ENCODE assay signal across 30 mouse cellular contexts in the genomic region with DNA sequence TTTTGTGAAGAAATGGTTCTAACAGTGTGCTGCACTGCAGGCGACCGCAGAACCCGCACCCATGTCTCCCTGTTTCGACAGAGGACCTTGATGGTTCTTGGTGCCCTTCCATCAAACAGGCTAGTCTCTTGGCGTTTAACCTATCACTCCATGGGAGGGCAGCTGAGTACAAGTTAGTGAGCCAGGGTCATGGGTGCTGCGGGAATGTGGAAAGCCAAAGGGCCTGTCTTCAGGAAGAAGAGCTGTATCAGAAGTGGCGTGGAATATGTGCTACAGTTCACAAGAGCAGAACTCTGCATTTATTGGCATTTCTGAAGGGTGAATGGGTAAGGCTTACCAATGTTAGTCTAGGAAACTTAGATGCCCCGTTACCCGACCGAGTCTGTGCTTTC. TPM values are rescaled to one million over a fixed set of nuclear protein-coding genes. Genes with fewer than 3 reads are reported as not detected.
A peak's percentile ranks its signal among the peaks of the same experiment; 100 is the strongest.
DNase-seq lines count a peak whose midpoint lies in the region; ATAC-seq and TF ChIP-seq lines count a peak whose summit lies in the region.
"Had no signal": no experiment of that assay in that cellular context is flagged by ENCODE, and none has a peak within 500 bp of the region (broad histone marks: within the 10 kb centered on the region; RNA-seq: fewer than 3 reads in every experiment).

No protein-coding gene starts in this region.

- TF ChIP-seq POLR2A in heart, adult 2 months (IDR thresholded peaks at IDR 0.05; ENCODE audit: insufficient read depth, low read depth, low read length), result no peak

- peaks cover 3% of the 10 kb centered on the region for H3K4me1 ChIP-seq in heart, adult 2 months (ENCODE audit: control insufficient read depth, insufficient read depth, low read length)
- peaks cover 28% of the 10 kb centered on the region for H3K4me1 ChIP-seq in heart, embryonic 12.5 days (replicated peaks)
- H3K4me1 ChIP-seq in megakaryocyte, embryonic 14.5 days, result peaks cover 48% of the 10 kb centered on the region
- H3K4me1 ChIP-seq in liver, embryonic 11.5 days (replicated peaks; ENCODE audit: control insufficient read depth, insufficient read depth, low read length), result peaks cover 43% of the 10 kb centered on the region
- H3K4me1 ChIP-seq in liver, embryonic 16.5 days (ENCODE audit: control insufficient read depth, low read depth, low read length), result peaks cover 31% of the 10 kb centered on the region
- H3K4me1 ChIP-seq in embryonic facial prominence, embryonic 10.5 days, result peaks cover 11% of the 10 kb centered on the region
- H3K4me1 ChIP-seq: embryonic facial prominence, embryonic 13.5 days; forebrain, embryonic 15.5 days; kidney, embryonic 15.5 days; limb, embryonic 13.5 days; midbrain, embryonic 12.5 days; neural tube, embryonic 13.5 days had no signal

- H3K4me3 ChIP-seq in heart, adult 2 months, result no peak overlapping the region
- no peak overlapping the region for H3K4me3 ChIP-seq in heart, embryonic 12.5 days
- H3K4me3 ChIP-seq in megakaryocyte, embryonic 14.5 days (replicated peaks), result peak overlapping the region; percentile 44
- no peak overlapping the region for H3K4me3 ChIP-seq in liver, embryonic 11.5 days (ENCODE audit: low read depth, low read length)
- H3K4me3 ChIP-seq in liver, embryonic 16.5 days (ENCODE audit: low read depth, low read length), result no peak overlapping the region
- H3K4me3 ChIP-seq in embryonic facial prominence, embryonic 10.5 days, result no peak overlapping the region
- H3K4me3 ChIP-seq: embryonic facial prominence, embryonic 13.5 days; forebrain, embryonic 10.5 days; forebrain, embryonic 15.5 days; heart, embryonic 10.5 days; kidney, embryonic 15.5 days; limb, embryonic 13.5 days; midbrain, embryonic 12.5 days; neural tube, embryonic 13.5 days had no signal

- no peak for TF ChIP-seq CTCF in heart, adult 2 months (IDR thresholded peaks at IDR 0.05)

- no peaks in the 10 kb centered on the region for H3K36me3 ChIP-seq in heart, adult 2 months (ENCODE audit: control insufficient read depth, insufficient read depth, low read length)
- H3K36me3 ChIP-seq in heart, embryonic 12.5 days, result peaks cover 62% of the 10 kb centered on the region
- peaks cover 97% of the 10 kb centered on the region for H3K36me3 ChIP-seq in megakaryocyte, embryonic 14.5 days (replicated peaks; ENCODE audit: low read length)
- peaks cover 3% of the 10 kb centered on the region; the same call in 1 of the 2 replicates for H3K36me3 ChIP-seq in liver, embryonic 11.5 days (ENCODE audit: control insufficient read depth, insufficient read depth, low read length)
- no peaks in the 10 kb centered on the region for H3K36me3 ChIP-seq in liver, embryonic 16.5 days (ENCODE audit: control insufficient read depth, insufficient read depth)
- peaks cover 73% of the 10 kb centered on the region for H3K36me3 ChIP-seq in embryonic facial prominence, embryonic 10.5 days (replicated peaks)

- no peak for TF ChIP-seq EP300 in heart, adult 2 months (IDR thresholded peaks at IDR 0.05; ENCODE audit: insufficient read depth, low read depth, low read length)

- H3K27me3 ChIP-seq in heart, adult 2 months (ENCODE audit: control insufficient read depth, insufficient read depth, low read length), result no peaks in the 10 kb centered on the region
- H3K27me3 ChIP-seq in heart, embryonic 12.5 days (replicated peaks), result no peaks in the 10 kb centered on the region
- H3K27me3 ChIP-seq in megakaryocyte, embryonic 14.5 days (replicated peaks), result no peaks in the 10 kb centered on the region
- H3K27me3 ChIP-seq in liver, embryonic 11.5 days (replicated peaks; ENCODE audit: control insufficient read depth, insufficient read depth, low read length), result no peaks in the 10 kb centered on the region
- H3K27me3 ChIP-seq in liver, embryonic 16.5 days (ENCODE audit: control insufficient read depth, insufficient read depth, low read depth, low read length), result no peaks in the 10 kb centered on the region
- H3K27me3 ChIP-seq in embryonic facial prominence, embryonic 10.5 days (replicated peaks; ENCODE audit: low read depth, poor library complexity, severe bottlenecking), result no peaks in the 10 kb centered on the region
- H3K27me3 ChIP-seq: embryonic facial prominence, embryonic 13.5 days; forebrain, embryonic 15.5 days; kidney, embryonic 15.5 days; limb, embryonic 13.5 days; midbrain, embryonic 12.5 days; neural tube, embryonic 13.5 days had no signal

- ATAC-seq in heart, embryonic 12.5 days (ENCODE audit: insufficient number of reproducible peaks, low FRiP score), result no peak
- ATAC-seq in megakaryocyte, adult 5-6 weeks (ENCODE audit: poor library complexity, severe bottlenecking), result no peak
- no peak for ATAC-seq in liver, embryonic 11.5 days (replicated peaks; ENCODE audit: low FRiP score)
- ATAC-seq in liver, embryonic 16.5 days (ENCODE audit: low read depth), result no peak
- ATAC-seq: CD4-positive, CD25-positive, alpha-beta regulatory T cell, adult 4 months; forebrain, embryonic 15.5 days; hindbrain, postnatal 0 days had no signal

- H3K9me3 ChIP-seq in heart, embryonic 12.5 days (replicated peaks), result no peaks in the 10 kb centered on the region
- no peaks in the 10 kb centered on the region for H3K9me3 ChIP-seq in megakaryocyte, embryonic 14.5 days
- no peaks in the 10 kb centered on the region for H3K9me3 ChIP-seq in liver, embryonic 11.5 days (ENCODE audit: control insufficient read depth, low read length)
- no peaks in the 10 kb centered on the region for H3K9me3 ChIP-seq in liver, embryonic 16.5 days (replicated peaks; ENCODE audit: control insufficient read depth, low read length)
- H3K9me3 ChIP-seq in embryonic facial prominence, embryonic 10.5 days, result no peaks in the 10 kb centered on the region
- H3K9me3 ChIP-seq: embryonic facial prominence, embryonic 13.5 days; forebrain, embryonic 10.5 days; forebrain, embryonic 15.5 days; heart, embryonic 10.5 days; kidney, embryonic 15.5 days; limb, embryonic 13.5 days; midbrain, embryonic 12.5 days; neural tube, embryonic 13.5 days had no signal

- intact Hi-C loops in heart, adult 2 months (cut with DNase I), result loop anchor here (2.0 kb wide), 1 partner anchor 16 kb away; no protein-coding TSS in a partner anchor

- no peak overlapping the region for H3K9ac ChIP-seq in heart, adult 2 months (ENCODE audit: low read depth, low read length)
- no peak overlapping the region for H3K9ac ChIP-seq in heart, embryonic 12.5 days
- H3K9ac ChIP-seq in liver, embryonic 11.5 days (ENCODE audit: low read depth, low read length), result no peak overlapping the region; the same call in 1 of the 2 replicates
- H3K9ac ChIP-seq in liver, embryonic 16.5 days (ENCODE audit: low read depth, low read length), result no peak overlapping the region
- H3K9ac ChIP-seq: embryonic facial prominence, embryonic 13.5 days; forebrain, embryonic 15.5 days; kidney, embryonic 15.5 days; limb, embryonic 13.5 days; lung, embryonic 14.5 days; midbrain, embryonic 12.5 days; neural tube, embryonic 13.5 days had no signal

- WGBS in heart, adult 2 months, result 69% methylated on average over 10 of the region's 10 CpGs
- 81% methylated on average over 10 of the region's 10 CpGs for WGBS in heart, embryonic 12.5 days
- 78% methylated on average over 10 of the region's 10 CpGs for WGBS in liver, embryonic 11.5 days
- WGBS in liver, embryonic 16.5 days (ENCODE audit: insufficient replicate concordance), result 64% methylated on average over 10 of the region's 10 CpGs
- 92% methylated on average over 10 of the region's 10 CpGs for WGBS in embryonic facial prominence, embryonic 10.5 days

- peak in 1 of 2 experiments; percentile 27 for DNase-seq in heart, adult 2 months
- DNase-seq in liver, embryonic 11.5 days (ENCODE audit: low spot score), result no peak
- no peak for DNase-seq in right cerebral cortex, postnatal 36 days (ENCODE audit: low spot score in 2 of 2)
- no peak for DNase-seq in embryonic facial prominence, embryonic 10.5 days (ENCODE audit: low spot score)
- DNase-seq: embryo, embryonic 11 days; lung, embryonic 14.5 days; lung, postnatal 14 days had no signal

- H3K4me2 ChIP-seq in heart, embryonic 12.5 days, result no peak overlapping the region
- H3K4me2 ChIP-seq in liver, embryonic 11.5 days, result peak overlapping the region; percentile 60
- H3K4me2 ChIP-seq in liver, embryonic 16.5 days (ENCODE audit: low read depth, low read length), result 0 out of 2 replicates have a peak overlapping the region, but pooled peaks have one; percentile 28
- H3K4me2 ChIP-seq: embryonic facial prominence, embryonic 13.5 days; forebrain, embryonic 15.5 days; kidney, embryonic 15.5 days; limb, embryonic 13.5 days; lung, embryonic 14.5 days; midbrain, embryonic 12.5 days; neural tube, embryonic 13.5 days had no signal

- peak overlapping the region; percentile 55 for H3K27ac ChIP-seq in heart, adult 2 months
- H3K27ac ChIP-seq in heart, embryonic 12.5 days (ENCODE audit: poor library complexity, severe bottlenecking), result no peak overlapping the region
- H3K27ac ChIP-seq in liver, embryonic 11.5 days (ENCODE audit: low read depth, low read length), result peak overlapping the region; percentile 93
- peak overlapping the region; percentile 49 for H3K27ac ChIP-seq in liver, embryonic 16.5 days (ENCODE audit: low read length)
- H3K27ac ChIP-seq in embryonic facial prominence, embryonic 10.5 days (replicated peaks), result no peak overlapping the region
- H3K27ac ChIP-seq: embryonic facial prominence, embryonic 13.5 days; forebrain, embryonic 10.5 days; forebrain, embryonic 15.5 days; heart, embryonic 10.5 days; hindbrain, postnatal 0 days; kidney, embryonic 15.5 days; limb, embryonic 13.5 days; midbrain, embryonic 12.5 days; neural tube, embryonic 13.5 days had no signal

- no peaks in the 10 kb centered on the region for H3K79me2 ChIP-seq in heart, adult 2 months (replicated peaks; ENCODE audit: control insufficient read depth, insufficient read depth, low read length)

RNA-seq across cellular contexts. Expression of a gene that starts 13.4 kb away (rescaled TPM):
- not detected for total RNA-seq in heart, adult 2 months (2021)
- polyA plus RNA-seq in heart, adult 2 months (2012; rRNA removed), result 0.51 and 2.3 TPM in 2 replicates
- 8.2 and 24.9 TPM in 2 replicates for polyA plus RNA-seq in heart, embryonic 12.5 days (2016; fragmentation: Nextera tagmentation; extraction: Ambion mirVana)
- 1.4 and 1.8 TPM in 2 replicates for polyA plus RNA-seq in megakaryocyte, embryonic 14.5 days (2012; ENCODE audit: insufficient read depth, low replicate concordance)
- total RNA-seq in megakaryocyte, adult 5-6 weeks (2015), result not detected in 2 replicates
- total RNA-seq in megakaryocyte, adult 5-6 weeks (2017), result not detected in 2 replicates
- 1,257 and 1,278 TPM in 2 replicates for polyA plus RNA-seq in liver, embryonic 11.5 days (2014; fragmentation: Nextera tagmentation; extraction: Ambion mirVana)
- 6,810 and 7,451 TPM in 2 replicates for polyA plus RNA-seq in liver, embryonic 16.5 days (2015; fragmentation: Nextera tagmentation; extraction: Ambion mirVana)
- polyA plus RNA-seq in embryonic facial prominence, embryonic 10.5 days (2016; fragmentation: Nextera tagmentation; extraction: Ambion mirVana), result 1.4 TPM in 2 replicates
- total RNA-seq: left cerebral cortex, adult 18-20 months had no signal
- polyA plus RNA-seq: CD4-positive, CD25-positive, alpha-beta regulatory T cell, adult 4 months had no signal

RNA-seq across cellular contexts. Expression of a gene that starts 20.5 kb away (rescaled TPM):
- not detected for total RNA-seq in heart, adult 2 months (2021)
- polyA plus RNA-seq in heart, adult 2 months (2012; rRNA removed), result 1.4 and 3.3 TPM in 2 replicates
- not detected in 2 replicates for polyA plus RNA-seq in heart, embryonic 12.5 days (2016; fragmentation: Nextera tagmentation; extraction: Ambion mirVana)
- not detected in 2 replicates for polyA plus RNA-seq in megakaryocyte, embryonic 14.5 days (2012; ENCODE audit: insufficient read depth, low replicate concordance)
- not detected in 2 replicates for total RNA-seq in megakaryocyte, adult 5-6 weeks (2015)
- not detected in 2 replicates for total RNA-seq in megakaryocyte, adult 5-6 weeks (2017)
- polyA plus RNA-seq in liver, embryonic 11.5 days (2014; fragmentation: Nextera tagmentation; extraction: Ambion mirVana), result 1.4 and 4.2 TPM in 2 replicates
- polyA plus RNA-seq in liver, embryonic 16.5 days (2015; fragmentation: Nextera tagmentation; extraction: Ambion mirVana), result 9.3 and 14.0 TPM in 2 replicates
- polyA plus RNA-seq in embryonic facial prominence, embryonic 10.5 days (2016; fragmentation: Nextera tagmentation; extraction: Ambion mirVana), result not detected in 2 replicates
- total RNA-seq: gastrocnemius, postnatal 4 days; hindbrain, postnatal 0 days; layer of hippocampus, postnatal 10 days had no signal
- polyA plus RNA-seq: CD4-positive, CD25-positive, alpha-beta regulatory T cell, adult 4 months; embryonic facial prominence, embryonic 13.5 days; forebrain, embryonic 10.5 days; forebrain, embryonic 15.5 days; heart, embryonic 10.5 days; hindbrain, embryonic 11.5 days; hindbrain, postnatal 0 days; limb, embryonic 13.5 days; lung, embryonic 14.5 days; midbrain, embryonic 12.5 days; neural tube, embryonic 13.5 days had no signal

RNA-seq across cellular contexts. Expression of a gene that starts 25.6 kb away (rescaled TPM):
- not detected for total RNA-seq in heart, adult 2 months (2021)
- 0.09 and 0.10 TPM in 2 replicates for polyA plus RNA-seq in heart, adult 2 months (2012; rRNA removed)
- 0.74 and 1.3 TPM in 2 replicates for polyA plus RNA-seq in heart, embryonic 12.5 days (2016; fragmentation: Nextera tagmentation; extraction: Ambion mirVana)
- not detected in 2 replicates for polyA plus RNA-seq in megakaryocyte, embryonic 14.5 days (2012; ENCODE audit: insufficient read depth, low replicate concordance)
- not detected in 2 replicates for total RNA-seq in megakaryocyte, adult 5-6 weeks (2015)
- total RNA-seq in megakaryocyte, adult 5-6 weeks (2017), result not detected in 2 replicates
- polyA plus RNA-seq in liver, embryonic 11.5 days (2014; fragmentation: Nextera tagmentation; extraction: Ambion mirVana), result not detected in 2 replicates
- polyA plus RNA-seq in liver, embryonic 16.5 days (2015; fragmentation: Nextera tagmentation; extraction: Ambion mirVana), result 0.07 and 14.5 TPM in 2 replicates
- not detected in 2 replicates for polyA plus RNA-seq in embryonic facial prominence, embryonic 10.5 days (2016; fragmentation: Nextera tagmentation; extraction: Ambion mirVana)
- total RNA-seq: gastrocnemius, adult 18-20 months; hindbrain, postnatal 0 days; layer of hippocampus, adult 18-20 months; layer of hippocampus, postnatal 10 days; left cerebral cortex, adult 18-20 months; left cerebral cortex, postnatal 36 days had no signal
- polyA plus RNA-seq: CD4-positive, CD25-positive, alpha-beta regulatory T cell, adult 4 months; embryonic facial prominence, embryonic 13.5 days; forebrain, embryonic 10.5 days; forebrain, embryonic 15.5 days; hindbrain, embryonic 11.5 days; hindbrain, postnatal 0 days; kidney, embryonic 15.5 days; lung, embryonic 14.5 days; midbrain, embryonic 12.5 days had no signal

RNA-seq across cellular contexts. Expression of a gene that starts 53.5 kb away (rescaled TPM):
- not detected for total RNA-seq in heart, adult 2 months (2021)
- 0.47 TPM in 1 of 2 replicates, not detected in the other for polyA plus RNA-seq in heart, adult 2 months (2012; rRNA removed)
- polyA plus RNA-seq in heart, embryonic 12.5 days (2016; fragmentation: Nextera tagmentation; extraction: Ambion mirVana), result not detected in 2 replicates
- not detected in 2 replicates for polyA plus RNA-seq in megakaryocyte, embryonic 14.5 days (2012; ENCODE audit: insufficient read depth, low replicate concordance)
- total RNA-seq in megakaryocyte, adult 5-6 weeks (2015), result not detected in 2 replicates
- 0.11 TPM in 1 of 2 replicates, not detected in the other for total RNA-seq in megakaryocyte, adult 5-6 weeks (2017)
- 0.21 and 0.38 TPM in 2 replicates for polyA plus RNA-seq in liver, embryonic 11.5 days (2014; fragmentation: Nextera tagmentation; extraction: Ambion mirVana)
- polyA plus RNA-seq in liver, embryonic 16.5 days (2015; fragmentation: Nextera tagmentation; extraction: Ambion mirVana), result 0.67 and 1.1 TPM in 2 replicates
- not detected in 2 replicates for polyA plus RNA-seq in embryonic facial prominence, embryonic 10.5 days (2016; fragmentation: Nextera tagmentation; extraction: Ambion mirVana)
- total RNA-seq: layer of hippocampus, adult 18-20 months; layer of hippocampus, postnatal 10 days; left cerebral cortex, adult 18-20 months; left cerebral cortex, postnatal 36 days had no signal
- polyA plus RNA-seq: CD4-positive, CD25-positive, alpha-beta regulatory T cell, adult 4 months; embryonic facial prominence, embryonic 13.5 days; forebrain, embryonic 10.5 days; forebrain, embryonic 15.5 days; frontal cortex, adult 2 months; heart, embryonic 16.5 days; hindbrain, embryonic 11.5 days; hindbrain, postnatal 0 days; kidney, embryonic 15.5 days; limb, embryonic 13.5 days; lung, embryonic 14.5 days; midbrain, embryonic 12.5 days; neural tube, embryonic 13.5 days had no signal

RNA-seq across cellular contexts. Expression of a gene that starts 57.9 kb away (rescaled TPM):
- 10 to 100 TPM; 19.8 to 21.4 TPM for total RNA-seq in heart, adult 2 months (2021)
- polyA plus RNA-seq in heart, adult 2 months (2012; rRNA removed), result 12.0 and 15.1 TPM in 2 replicates
- polyA plus RNA-seq in heart, embryonic 12.5 days (2016; fragmentation: Nextera tagmentation; extraction: Ambion mirVana), result 34.1 and 36.8 TPM in 2 replicates
- polyA plus RNA-seq in megakaryocyte, embryonic 14.5 days (2012; ENCODE audit: insufficient read depth, low replicate concordance), result 4.3 and 19.8 TPM in 2 replicates
- total RNA-seq in megakaryocyte, adult 5-6 weeks (2015), result 23.5 and 23.8 TPM in 2 replicates
- total RNA-seq in megakaryocyte, adult 5-6 weeks (2017), result 26.3 and 28.8 TPM in 2 replicates
- 92.6 and 96.7 TPM in 2 replicates for polyA plus RNA-seq in liver, embryonic 11.5 days (2014; fragmentation: Nextera tagmentation; extraction: Ambion mirVana)
- polyA plus RNA-seq in liver, embryonic 16.5 days (2015; fragmentation: Nextera tagmentation; extraction: Ambion mirVana), result 20.5 and 23.6 TPM in 2 replicates
- polyA plus RNA-seq in embryonic facial prominence, embryonic 10.5 days (2016; fragmentation: Nextera tagmentation; extraction: Ambion mirVana), result 70.8 and 71.1 TPM in 2 replicates

Comparison
In these comparisons a context has a peak if more than half of its experiments do, and no peak if none do; other contexts are left out.
1. H3K27ac ChIP-seq: peak in heart, adult 2 months (single experiment), liver, embryonic 11.5 days (single experiment) and liver, embryonic 16.5 days (single experiment); none in heart, embryonic 12.5 days (single experiment) and embryonic facial prominence, embryonic 10.5 days (single experiment).
2. RNA of a gene that starts 13.4 kb away (polyA plus RNA-seq): 6,810 to 7,451 TPM in liver, embryonic 16.5 days and 1,257 to 1,278 TPM in liver, embryonic 11.5 days; 8.2 to 24.9 TPM in heart, embryonic 12.5 days, 1.4 to 1.8 TPM in megakaryocyte, embryonic 14.5 days, 1.4 TPM in embryonic facial prominence, embryonic 10.5 days and 0.51 to 2.3 TPM in heart, adult 2 months; every median in the first group is over 10 times any median in the second.